Mouse (Mus musculus) CH12.LX (cell line): ENCODE data around the gene Hipk1. TPM values are rescaled to one million over a fixed set of nuclear protein-coding genes. Genes with fewer than 3 reads are reported as not detected.

Source experiments
- DNase-seq: peaks from one replicate; pipeline ENCODE4 v3.0.0-alpha.2; 2013; ENCODE audit errors: extremely low read depth
- H3K27ac ChIP-seq: 2 replicates; pipeline ENCODE4 v1.5.1; 2012; ENCODE audit warnings: low read depth, mild to moderate bottlenecking, control low read depth, moderate library complexity; ENCODE audit not compliant: insufficient read depth
- H3K27me3 ChIP-seq: replicated peaks from 2 replicates; pipeline ENCODE3; 2012; ENCODE audit warnings: inconsistent platforms
- H3K36me3 ChIP-seq, 2 experiments: replicated peaks in 1 of 2; 2 replicates each; pipeline versions ENCODE3 to v1.6.1; 2012; ENCODE audit warnings: inconsistent platforms in 1 of 2, low read length in 1 of 2, mild to moderate bottlenecking in 1 of 2, mixed read lengths in 1 of 2, moderate library complexity in 1 of 2; ENCODE audit not compliant: control insufficient read depth in 1 of 2, insufficient read depth in 1 of 2
- H3K4me1 ChIP-seq, 2 experiments: 2 replicates each; pipeline ENCODE4 v1.6.1; 2012; ENCODE audit warnings: inconsistent platforms in 1 of 2, moderate library complexity in 1 of 2; ENCODE audit not compliant: insufficient read depth in 2 of 2, control insufficient read depth in 1 of 2
- H3K4me2 ChIP-seq: 2 replicates; pipeline ENCODE4 v1.6.1; 2012; ENCODE audit warnings: low read depth, mild to moderate bottlenecking, control low read depth; ENCODE audit not compliant: poor library complexity, insufficient read depth, severe bottlenecking
- H3K4me3 ChIP-seq, 3 experiments: fragments of 150-350 bp in 1 of 3; sonication (generic) in 1 of 3; replicated peaks in 1 of 3; 2 replicates each; pipeline versions ENCODE3 to v1.5.1; 2011 to 2012; ENCODE audit warnings: low read depth in 2 of 3, low read length in 2 of 3, mild to moderate bottlenecking in 2 of 3, moderate library complexity in 2 of 3, control low read depth in 1 of 3, improper control_type of control experiment in 1 of 3, inconsistent platforms in 1 of 3, mixed read lengths in 1 of 3; ENCODE audit not compliant: poor library complexity in 1 of 3
- H3K79me2 ChIP-seq: replicated peaks from 2 replicates; pipeline ENCODE4 v1.6.1; 2012; ENCODE audit warnings: mild to moderate bottlenecking, moderate library complexity; ENCODE audit not compliant: control insufficient read depth, poor library complexity, insufficient read depth, severe bottlenecking; ENCODE audit errors: extremely low read depth
- H3K9ac ChIP-seq: 2 replicates; pipeline ENCODE4 v1.6.1; 2012; ENCODE audit warnings: low read depth, mild to moderate bottlenecking, control low read depth, moderate library complexity; ENCODE audit not compliant: insufficient read depth
- H3K9me3 ChIP-seq: replicated peaks from 2 replicates; pipeline ENCODE3; 2012; ENCODE audit warnings: low read length, inconsistent platforms, mixed read lengths
- BHLHE40 ChIP-seq: IDR thresholded peaks from 2 replicates; pipeline ENCODE4 v1.6.1; 2011; ENCODE audit warnings: mild to moderate bottlenecking, low read depth, low read length, improper control_type of control experiment
- CHD1 ChIP-seq: IDR thresholded peaks from 2 replicates; pipeline ENCODE4 v1.6.1; 2012; ENCODE audit warnings: low read depth, low read length, improper control_type of control experiment, inconsistent platforms
- CTCF ChIP-seq, 2 experiments: IDR thresholded peaks in 1 of 2; conservative IDR thresholded peaks in 1 of 2; 2 replicates each; pipeline ENCODE4 v1.5.1; 2011 to 2012; ENCODE audit warnings: low read depth in 2 of 2, low read length in 2 of 2, improper control_type of control experiment in 1 of 2, inconsistent platforms in 1 of 2, mild to moderate bottlenecking in 1 of 2, moderate library complexity in 1 of 2
- ELF1 ChIP-seq: IDR thresholded peaks from 2 replicates; pipeline ENCODE4 v1.6.1; 2014; ENCODE audit warnings: low read depth, mild to moderate bottlenecking, inconsistent platforms, low read length, improper control_type of control experiment
- ETS1 ChIP-seq: conservative IDR thresholded peaks from 2 replicates; pipeline ENCODE4 v1.6.1; 2012; ENCODE audit warnings: low read depth, mild to moderate bottlenecking, inconsistent platforms, low read length, improper control_type of control experiment, moderate library complexity
- GABPA ChIP-seq: IDR thresholded peaks from 2 replicates; pipeline ENCODE4 v1.6.1; 2012; ENCODE audit warnings: low read depth, low read length, improper control_type of control experiment, inconsistent platforms; ENCODE audit not compliant: insufficient replicate concordance
- MAFK ChIP-seq: IDR thresholded peaks from 2 replicates; pipeline ENCODE4 v1.6.1; 2011; ENCODE audit warnings: low read length, improper control_type of control experiment; ENCODE audit not compliant: insufficient replicate concordance
- MAX ChIP-seq: IDR thresholded peaks from 2 replicates; pipeline ENCODE4 v1.6.1; 2011; ENCODE audit warnings: low read length, improper control_type of control experiment
- NRF1 ChIP-seq: IDR thresholded peaks from 2 replicates; pipeline ENCODE4 v1.6.1; 2014; ENCODE audit warnings: low read depth, mild to moderate bottlenecking, inconsistent platforms, low read length, improper control_type of control experiment, moderate library complexity
- POLR2A ChIP-seq: IDR thresholded peaks from 2 replicates; pipeline ENCODE4 v1.6.1; 2011; ENCODE audit warnings: low read depth, mild to moderate bottlenecking, improper control_type of control experiment, low read length
- RCOR1 ChIP-seq: conservative IDR thresholded peaks from 2 replicates; pipeline ENCODE4 v1.6.1; 2012; ENCODE audit warnings: low read depth, mild to moderate bottlenecking, inconsistent platforms, low read length, improper control_type of control experiment
- SMC3 ChIP-seq: IDR thresholded peaks from 2 replicates; pipeline ENCODE4 v1.6.1; 2011; ENCODE audit warnings: low read depth, low read length, improper control_type of control experiment
- USF1 ChIP-seq: IDR thresholded peaks from 2 replicates; pipeline ENCODE4 v1.6.1; 2014; ENCODE audit warnings: low read depth, mild to moderate bottlenecking, inconsistent platforms, low read length, improper control_type of control experiment
- ZC3H11A ChIP-seq: IDR thresholded peaks from 2 replicates; pipeline ENCODE4 v1.6.1; 2012; ENCODE audit warnings: low read depth, mild to moderate bottlenecking, inconsistent platforms, low read length, improper control_type of control experiment
- ZMIZ1 ChIP-seq: IDR thresholded peaks from 2 replicates; pipeline ENCODE4 v1.6.1; 2012; ENCODE audit warnings: low read depth, mild to moderate bottlenecking, inconsistent platforms, low read length, improper control_type of control experiment
- ZNF384 ChIP-seq: IDR thresholded peaks from 2 replicates; pipeline ENCODE4 v1.6.1; 2012; ENCODE audit warnings: low read depth, low read length, improper control_type of control experiment, inconsistent platforms
- dilution Hi-C: fragments of 300-500 bp; cut with MboI; formaldehyde crosslinking; loops from 2 replicates; pipeline ENCODE4 v1.14.3; 2020; ENCODE audit warnings: low sequenced_read_pairs; ENCODE audit not compliant: extremely low pct_unique_long_range_greater_than_20kb, extremely low pct_ligation_motif_present
- in situ Hi-C: fragments of 300-500 bp; cut with MboI; formaldehyde crosslinking; loops from 3 replicates; pipeline ENCODE4 v1.14.3; 2019; ENCODE audit warnings: low sequenced_read_pairs, low pct_ligation_motif_present, low pct_unique_long_range_greater_than_20kb, mixed read lengths
- polyA plus RNA-seq: library from polyadenylated mRNA; unstranded; fragments of >175 nt; gene quantifications from 2 replicates; pipeline ENCODE4 v1.2.1, GENCODE M21; 2012; ENCODE audit warnings: low read depth; ENCODE audit not compliant: insufficient read length
- total RNA-seq, 2 experiments: library from RNA; depleted of rRNA; stranded (reverse); fragments of 300-350 nt in 1 of 2; fragments of >200 nt in 1 of 2; gene quantifications; 2 replicates each; pipeline ENCODE4 v1.2.3; 2012 to 2014

Hipk1 gene
- total and polyA plus RNA-seq, 3 experiments, result 26.2 to 35.9 (median 32.7) TPM

DNA sequence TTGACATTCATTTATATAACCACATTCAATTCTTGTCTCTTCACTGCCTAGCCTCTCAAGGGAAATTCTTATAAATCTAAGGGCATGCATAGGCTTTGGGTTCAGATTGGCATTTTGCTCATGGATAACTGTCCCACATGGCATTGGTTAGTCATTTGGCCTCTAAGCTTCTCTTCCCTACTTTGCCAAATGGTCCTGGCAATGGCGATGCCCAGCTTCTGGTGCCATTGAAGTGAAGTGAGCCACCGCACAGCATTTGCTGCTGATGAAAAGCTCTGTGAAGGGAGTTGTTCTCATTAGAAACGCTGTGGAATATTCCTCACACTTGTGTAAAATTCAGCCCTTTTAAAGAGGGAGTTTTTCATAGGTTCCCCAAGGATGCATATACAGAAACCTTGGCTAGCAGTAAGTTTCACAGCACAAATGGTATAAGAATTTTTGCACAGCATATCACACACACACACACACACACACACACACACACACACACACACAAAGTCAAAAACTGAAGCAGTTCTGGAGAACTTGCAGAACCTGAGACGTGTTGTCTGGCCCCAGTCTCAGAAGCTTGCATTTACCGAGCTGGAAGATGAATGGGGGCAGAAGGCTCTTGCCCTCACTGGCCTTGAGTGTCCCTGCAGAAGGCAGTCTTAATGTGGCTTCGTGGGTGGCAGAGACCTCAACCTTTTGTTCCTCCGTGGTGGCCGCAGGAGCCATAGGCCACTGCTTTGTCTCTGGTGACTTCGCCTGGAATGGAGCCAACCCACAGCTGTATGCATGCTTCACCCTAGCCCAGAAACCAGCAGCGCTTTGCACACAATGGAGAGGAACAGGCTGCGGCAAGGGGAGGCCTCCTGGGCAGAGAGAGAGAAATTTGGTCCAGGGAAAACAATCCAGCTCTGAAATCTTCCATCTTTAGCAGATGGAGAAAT, 75.3 kb downstream of the Hipk1 start:
- Histone ChIP-seq H3K36me3 (no peaks in the 10 kb centered on the region), H3K79me2 (no peaks in the 10 kb centered on the region)
- TF ChIP-seq GABPA (no peak), CTCF (conservative IDR thresholded peaks at IDR 0.05 in 1 of 2, IDR thresholded peaks at IDR 0.05 in 1 of 2; ENCODE audit: low read depth in 2 of 2, low read length in 2 of 2) (no peak), CHD1 (no peak), ZMIZ1 (no peak), SMC3 (no peak), USF1 (no peak), NRF1 (no peak), MAFK (no peak), ZNF384 (no peak), RCOR1 (no peak), ZC3H11A (no peak), POLR2A (no peak), MAX (no peak), BHLHE40 (no peak), ETS1 (no peak)
- TF ChIP-seq, all 38 proteins: peak for 0
- H3K4me1 ChIP-seq, result peaks cover 8 to 17% of the 10 kb centered on the region in 2 experiments; a peak in 3 of 4 replicates
- H3K4me3 ChIP-seq, result no peak overlapping the region
- in situ Hi-C loops (no loop called here), dilution Hi-C loops (no loop called here)
- H3K27me3 ChIP-seq, result no peaks in the 10 kb centered on the region
- H3K9ac ChIP-seq, result no peak overlapping the region
- no peak overlapping the region for H3K27ac ChIP-seq
- H3K4me2 ChIP-seq, result no peak overlapping the region
- DNase-seq, result no peak
- peaks cover 2% of the 10 kb centered on the region for H3K9me3 ChIP-seq

DNA sequence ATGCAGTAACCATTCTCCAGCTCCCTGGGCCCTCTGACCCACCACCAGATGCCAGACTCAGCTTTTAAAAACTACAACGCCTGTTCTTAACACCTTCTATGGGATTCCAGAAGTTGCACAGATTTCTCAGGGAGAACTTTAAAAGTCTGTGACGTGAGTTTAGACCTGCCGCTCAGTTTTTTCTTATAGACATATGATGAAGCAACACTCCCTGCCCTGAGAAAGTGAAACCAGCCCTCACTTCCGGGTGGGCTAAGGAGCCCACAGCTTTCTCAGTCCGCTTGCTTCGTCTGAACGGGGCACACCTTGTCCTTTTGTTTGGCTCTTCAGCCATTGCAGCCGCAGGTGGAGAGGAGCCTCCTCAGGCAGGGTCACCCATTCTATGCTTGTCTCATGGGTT, 76.4 kb downstream of the Hipk1 start:
- H3K4me3 ChIP-seq, result no peak overlapping the region
- no peak overlapping the region for H3K4me2 ChIP-seq
- TF ChIP-seq ELF1, result 0 out of 2 replicates have a peak, but pooled peaks have one; percentile 19
- TF ChIP-seq MAX, result no peak
- TF ChIP-seq, all 38 proteins: peak for 1
- H3K9me3 ChIP-seq, result no peaks in the 10 kb centered on the region
- DNase-seq, result no peak
- peaks cover 8 to 17% of the 10 kb centered on the region in 2 experiments; a peak in 3 of 4 replicates for H3K4me1 ChIP-seq
- no peaks in the 10 kb centered on the region for H3K36me3 ChIP-seq
- no peaks in the 10 kb centered on the region for H3K27me3 ChIP-seq
- H3K79me2 ChIP-seq, result no peaks in the 10 kb centered on the region
- dilution Hi-C loops (no loop called here), in situ Hi-C loops (no loop called here)
- H3K9ac ChIP-seq, result no peak overlapping the region
- H3K27ac ChIP-seq, result no peak overlapping the region
